Mouse (Mus musculus) gastrocnemius, adult 18-20 months (tissue): ENCODE measurements at regions not wholly inside any gene's neighbourhood (a gene's known extent, or its start where the extent isn't known, plus 50 kb on each side); places are given as distances from the start of the nearest gene placed in this dataset.

Experiments
- DNase-seq: peaks from one replicate; pipeline ENCODE4 v3.0.0; 2021; ENCODE audit warnings: low spot score

DNA sequence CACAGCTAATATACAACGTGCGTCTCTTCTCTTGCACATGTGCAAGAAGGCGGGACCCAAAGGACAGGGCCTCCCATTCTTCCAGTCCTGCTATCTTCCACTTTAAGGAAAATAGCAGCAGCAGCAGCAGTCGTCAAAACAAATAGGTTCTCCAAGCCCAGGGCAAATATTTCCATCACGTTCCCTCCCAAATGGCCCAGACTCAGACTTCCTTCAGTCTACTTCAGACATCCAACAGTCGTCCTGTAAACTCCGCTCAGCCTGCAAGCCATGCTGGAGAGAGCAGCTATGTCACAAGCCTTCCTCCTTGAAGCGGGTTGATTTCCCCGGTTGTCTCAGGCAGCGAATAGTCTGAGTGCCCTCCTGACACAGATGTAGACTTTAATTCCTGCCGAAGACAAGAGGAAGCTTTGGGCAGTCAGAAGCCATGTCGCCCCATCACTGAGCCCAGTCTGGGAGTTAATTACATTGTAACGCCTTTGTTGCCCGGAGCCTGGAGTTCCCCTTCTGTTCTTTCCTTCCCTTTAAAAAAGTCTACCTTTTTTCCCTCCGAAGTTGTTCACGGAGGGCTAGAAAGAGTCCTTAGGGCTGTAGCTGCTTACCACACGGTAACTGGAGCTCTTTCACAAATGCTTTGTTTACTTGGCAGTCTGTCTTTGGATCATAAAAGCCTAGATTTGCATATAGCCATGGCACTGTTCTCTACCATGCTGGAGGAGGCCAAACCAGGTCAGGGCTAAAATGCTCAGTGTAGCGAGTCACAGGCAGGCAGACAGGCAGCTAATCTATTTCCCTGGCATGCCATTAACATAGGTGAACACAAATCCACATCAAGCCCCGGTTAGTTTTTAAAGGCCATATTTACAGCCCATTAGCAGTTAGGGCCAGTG is 236.7 kb downstream of the Gm10260 start:
- no peak for DNase-seq

DNA sequence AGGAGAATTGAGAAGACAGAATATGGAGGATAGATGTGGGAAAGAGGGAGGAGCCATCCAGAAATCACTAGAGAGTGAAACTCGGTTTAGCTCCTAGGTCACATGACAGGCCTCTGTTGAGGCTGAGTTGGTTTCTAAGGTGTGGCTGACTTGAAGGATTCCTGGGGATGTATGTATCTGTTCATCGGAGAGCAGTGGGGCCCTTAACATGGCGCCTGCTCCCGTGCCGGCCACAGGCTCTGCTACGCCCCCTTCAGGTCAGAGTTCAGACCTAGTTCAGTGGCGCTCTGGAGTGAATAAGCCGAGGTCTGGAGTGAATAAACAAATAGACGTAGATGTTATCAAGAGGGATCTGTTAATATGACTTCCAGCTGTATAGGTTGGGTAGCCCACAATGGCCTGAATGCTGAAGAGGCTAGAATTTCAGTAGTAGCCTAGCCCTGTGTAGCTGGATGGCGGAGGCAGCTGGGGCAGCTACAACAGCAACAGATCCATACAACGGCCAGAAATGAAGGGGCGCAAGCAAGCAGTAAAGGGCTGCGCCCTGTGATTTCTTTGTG is 239.4 kb downstream of the Gm10260 start:
- no peak for DNase-seq

DNA sequence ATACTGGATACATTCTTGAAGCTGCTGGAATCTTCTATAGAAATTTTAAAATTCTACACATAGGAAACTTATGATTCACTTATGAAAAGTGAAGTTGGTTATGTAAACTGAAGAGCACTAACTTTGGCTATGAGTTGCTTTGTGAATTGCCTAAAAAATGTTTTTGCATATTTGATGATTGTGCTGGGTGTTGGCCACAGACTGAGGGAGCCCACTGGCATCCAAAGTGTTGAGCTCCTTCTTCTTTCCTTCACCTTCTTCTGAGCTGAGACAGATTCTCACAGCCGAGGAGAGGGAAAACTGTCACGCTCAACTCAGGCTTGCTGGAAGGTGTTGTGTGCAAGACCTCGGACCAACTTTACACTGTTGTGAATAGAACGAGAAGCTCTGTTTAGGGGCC is 243.7 kb downstream of the Gm10260 start:
- no peak for DNase-seq

DNA sequence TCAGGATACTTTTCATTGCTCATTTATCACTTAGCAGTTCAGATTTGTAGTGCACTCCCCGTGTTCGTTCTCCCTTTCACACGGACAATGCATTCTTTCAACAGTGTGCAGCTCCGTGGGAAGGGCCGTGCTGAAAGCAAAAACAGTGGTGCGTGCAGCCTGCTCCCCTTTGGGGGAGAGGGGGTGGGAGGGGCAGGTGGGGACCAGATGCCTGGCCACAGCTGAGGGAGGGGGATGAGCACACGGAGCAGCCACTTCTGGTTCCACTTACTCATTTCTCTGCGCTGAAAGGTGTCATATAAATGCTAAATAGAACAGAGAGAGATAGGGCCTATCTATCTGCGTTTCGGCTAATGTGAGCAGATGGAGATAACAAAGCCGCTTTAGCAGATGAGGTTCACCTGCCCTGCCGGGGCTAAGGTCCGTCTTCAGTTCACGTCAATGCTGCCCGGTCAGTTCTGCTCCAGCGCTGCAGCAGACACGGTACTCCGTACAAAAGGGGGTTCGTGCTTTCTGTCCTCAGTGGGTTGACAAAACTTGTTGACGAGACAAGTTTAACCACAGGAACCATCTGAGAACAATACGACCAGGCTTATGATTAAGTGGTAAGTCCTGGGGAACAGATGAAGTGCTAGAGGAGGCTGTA is 245.9 kb downstream of the Gm10260 start:
- DNase-seq: no peak

DNA sequence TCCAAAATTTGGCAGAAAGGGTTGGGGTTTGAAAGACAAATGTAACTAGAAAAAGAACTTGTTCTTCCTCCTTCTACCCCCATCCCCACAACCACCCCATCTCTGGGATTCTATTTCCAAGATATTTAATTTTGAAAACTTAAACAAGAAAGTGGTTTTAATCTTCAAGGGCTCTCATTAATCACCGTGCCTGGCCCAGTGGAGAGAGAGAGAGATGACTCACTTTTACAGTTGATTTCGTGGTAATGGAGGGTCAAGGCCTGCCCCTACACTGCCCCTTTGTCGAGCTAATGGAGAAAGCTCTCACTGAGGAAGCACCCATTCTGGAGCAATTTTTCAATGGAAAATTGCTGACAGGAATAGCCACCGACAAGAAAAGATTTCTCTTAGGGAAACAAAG is 247.9 kb downstream of the Gm10260 start:
- no peak for DNase-seq

DNA sequence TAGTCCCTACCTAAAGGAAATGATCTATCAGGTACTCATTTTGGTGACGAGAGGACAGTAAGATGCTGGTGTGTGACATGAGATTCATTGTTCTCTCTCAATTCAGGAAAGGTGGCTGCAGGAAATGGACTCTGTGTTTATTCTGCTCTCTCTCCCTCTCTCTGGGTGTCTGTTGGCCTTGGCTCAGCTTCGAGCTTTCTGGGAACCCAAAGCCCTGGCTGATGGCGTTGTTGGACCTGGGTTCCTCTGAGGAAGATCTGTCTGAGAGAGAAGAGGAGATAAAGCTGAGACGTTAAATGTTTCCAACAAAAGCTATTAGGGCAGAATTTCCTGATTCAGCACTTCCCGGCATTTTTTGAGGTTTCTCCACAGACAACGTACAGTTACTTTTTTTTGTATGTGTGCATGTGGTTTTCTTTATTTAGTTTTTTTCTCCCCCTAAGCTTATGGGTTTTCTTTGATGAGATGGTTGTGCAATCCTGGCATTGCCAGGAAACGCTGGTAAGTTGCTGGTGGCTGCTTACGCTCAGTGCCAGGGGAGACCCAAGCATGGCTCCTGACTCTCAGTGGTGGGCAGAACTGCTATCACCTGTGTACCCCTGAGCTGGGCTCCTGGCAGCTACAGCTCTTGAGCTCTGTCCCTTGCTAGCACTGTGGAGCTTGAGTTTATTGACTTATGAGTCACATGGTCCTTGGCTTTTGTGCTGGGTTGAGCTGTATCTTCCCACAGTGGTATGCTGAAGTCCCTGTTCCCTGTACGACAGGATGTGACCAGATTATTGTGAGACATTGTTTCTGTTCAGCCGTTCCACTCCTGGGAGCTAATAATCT is 249.8 kb downstream of the Gm10260 start:
- DNase-seq: no peak

DNA sequence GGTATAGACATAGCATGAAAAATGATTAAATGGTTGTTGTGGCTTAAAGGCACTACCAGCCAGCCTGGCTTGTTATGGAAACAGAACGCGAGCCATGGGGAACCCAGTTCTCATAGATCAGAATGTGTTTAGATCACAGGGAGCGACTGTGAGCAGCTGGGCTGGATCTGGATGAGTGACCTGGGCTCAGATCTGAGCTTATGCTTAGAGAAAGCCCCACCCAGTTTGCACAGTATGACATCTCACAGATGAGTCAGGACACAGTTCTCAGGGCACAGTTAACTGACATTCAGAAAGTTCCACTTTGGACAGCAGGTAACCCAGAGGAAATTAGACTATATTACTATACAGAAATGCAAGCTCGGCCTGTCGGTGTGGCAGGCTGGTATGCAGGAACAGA is 255.5 kb downstream of the Gm10260 start:
- no peak for DNase-seq

DNA sequence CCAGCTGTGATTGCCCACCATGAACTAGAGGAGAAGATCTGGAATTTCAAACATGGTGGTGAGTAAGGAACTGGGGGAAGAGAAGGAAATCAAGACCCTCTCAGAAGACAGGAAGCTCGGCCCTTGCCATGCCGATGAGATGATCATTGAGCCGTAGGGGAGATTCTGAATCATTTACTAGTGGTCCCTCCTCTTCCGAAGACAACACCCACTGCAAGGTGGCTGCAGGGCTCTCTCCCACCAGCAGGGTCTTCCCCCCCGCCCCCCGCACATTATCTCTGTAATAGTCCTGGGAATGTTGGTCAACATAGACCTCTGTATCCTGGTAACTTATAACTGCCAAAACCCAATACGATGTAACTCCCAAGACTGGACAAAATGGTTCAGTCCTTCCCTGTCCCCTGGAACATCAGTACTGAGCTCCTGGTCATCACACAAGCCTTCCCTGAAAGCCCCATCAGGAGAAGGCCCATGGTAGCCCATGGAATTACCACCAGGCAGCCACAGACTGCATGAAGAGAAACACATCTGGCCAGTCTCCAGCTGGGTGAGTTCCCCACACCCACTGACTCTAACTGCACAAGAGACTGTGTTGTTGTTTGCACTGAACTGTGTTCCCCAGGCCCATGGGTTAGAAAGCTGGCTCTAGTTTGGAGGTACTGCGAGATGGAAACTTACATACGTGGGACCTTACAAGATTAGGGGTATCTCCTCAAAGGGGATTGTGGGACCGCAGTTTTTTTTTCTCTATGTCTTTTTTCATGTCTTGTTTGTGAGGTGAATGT is 256.3 kb downstream of the Gm10260 start:
- no peak for DNase-seq

DNA sequence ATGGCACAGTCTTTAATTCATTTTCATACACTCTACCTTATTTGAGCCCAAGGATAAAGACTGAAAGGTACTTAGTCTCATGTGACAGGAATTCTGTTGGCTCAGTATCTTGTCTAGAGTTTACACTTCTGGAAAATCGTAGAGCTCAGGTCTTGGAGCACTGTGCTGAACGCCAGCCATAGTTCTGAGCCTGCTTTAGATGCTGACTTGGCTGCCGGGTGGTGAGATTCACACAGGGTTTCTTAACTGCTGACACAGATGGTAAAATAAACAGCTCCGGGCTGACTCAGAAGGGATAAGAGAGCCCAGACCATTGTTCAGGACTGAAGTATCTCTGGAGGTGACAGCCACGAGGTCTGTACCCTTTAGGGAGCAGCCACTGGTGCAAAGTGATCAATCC is 257.0 kb downstream of the Gm10260 start:
- DNase-seq: no peak

DNA sequence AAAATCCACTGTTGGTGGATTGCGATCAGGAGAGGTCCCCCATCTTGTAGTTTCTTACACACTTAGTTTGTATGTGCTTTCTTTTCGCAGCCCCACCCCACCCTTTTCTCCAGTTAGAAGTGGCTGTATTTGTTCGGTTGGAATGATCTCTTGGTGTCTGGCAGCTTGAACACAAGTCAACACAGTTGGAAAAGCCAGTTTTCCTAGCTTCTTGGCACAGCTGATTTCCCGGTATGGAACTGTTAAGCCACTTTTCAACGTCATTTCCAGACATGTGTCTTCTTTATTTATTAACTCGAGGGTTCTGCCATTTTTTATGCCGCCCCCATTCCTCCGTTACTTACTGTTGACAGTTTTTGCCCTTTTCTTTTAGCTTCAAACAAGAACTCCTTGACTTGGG is 259.2 kb downstream of the Enc1 start:
- no peak for DNase-seq

DNA sequence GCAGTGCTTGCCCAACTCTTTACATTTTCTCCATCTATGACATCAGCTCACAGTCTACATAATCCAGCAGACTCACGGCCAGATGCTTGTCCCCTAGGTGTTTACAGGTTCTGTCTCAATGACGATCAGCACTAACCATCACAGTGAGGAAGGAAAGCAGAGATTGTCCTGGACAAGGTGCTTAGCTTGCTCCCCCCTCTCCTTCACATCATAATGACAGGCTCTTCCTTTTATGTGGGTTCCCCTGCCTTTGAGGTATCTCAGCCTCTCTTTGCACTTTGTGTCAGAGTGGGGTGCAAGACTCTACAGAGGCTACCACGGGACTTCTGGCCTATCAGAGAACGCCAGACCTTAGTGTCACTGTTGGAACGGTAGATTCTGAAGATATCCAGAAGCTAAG is 258.1 kb downstream of the Enc1 start:
- no peak for DNase-seq

DNA sequence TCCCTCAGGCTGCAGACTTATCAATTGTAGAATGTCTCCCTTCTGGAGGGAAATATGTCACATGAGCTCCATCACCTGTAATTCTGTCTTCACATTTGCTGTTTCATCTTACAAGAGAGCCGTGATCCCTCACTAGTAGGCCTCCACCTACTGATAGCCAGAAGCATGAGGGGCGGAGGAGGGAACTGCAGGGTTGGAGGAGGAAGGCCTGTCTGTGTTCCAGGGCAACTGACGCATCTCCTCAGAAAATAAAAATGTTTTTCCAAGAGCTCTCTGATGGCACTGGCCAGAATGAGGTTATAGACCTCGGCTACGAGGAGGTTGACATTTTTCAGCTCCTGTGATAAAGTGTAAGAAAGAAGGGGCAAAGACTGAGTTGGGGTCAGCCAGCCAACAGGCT is 257.0 kb downstream of the Enc1 start:
- no peak for DNase-seq

DNA sequence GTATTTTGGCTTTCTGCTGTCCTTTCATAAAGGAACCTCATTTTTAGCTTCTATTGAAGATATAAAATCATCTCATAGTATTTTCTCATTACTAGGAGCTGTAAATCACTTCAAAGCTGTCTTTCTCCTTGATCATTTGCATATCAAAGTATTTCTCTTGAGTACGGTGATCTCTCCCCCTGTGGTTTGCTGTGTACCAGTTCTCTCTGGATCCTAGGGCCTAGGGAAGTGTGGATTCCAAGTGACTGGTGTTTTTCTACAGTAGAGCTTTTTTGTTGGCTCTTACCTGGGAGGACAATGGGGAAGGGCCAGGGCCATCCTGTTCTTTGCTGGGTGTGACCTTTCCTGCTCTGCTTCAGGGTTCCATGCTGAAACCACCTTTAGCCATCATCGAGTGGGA is 253.9 kb downstream of the Enc1 start:
- DNase-seq: no peak

DNA sequence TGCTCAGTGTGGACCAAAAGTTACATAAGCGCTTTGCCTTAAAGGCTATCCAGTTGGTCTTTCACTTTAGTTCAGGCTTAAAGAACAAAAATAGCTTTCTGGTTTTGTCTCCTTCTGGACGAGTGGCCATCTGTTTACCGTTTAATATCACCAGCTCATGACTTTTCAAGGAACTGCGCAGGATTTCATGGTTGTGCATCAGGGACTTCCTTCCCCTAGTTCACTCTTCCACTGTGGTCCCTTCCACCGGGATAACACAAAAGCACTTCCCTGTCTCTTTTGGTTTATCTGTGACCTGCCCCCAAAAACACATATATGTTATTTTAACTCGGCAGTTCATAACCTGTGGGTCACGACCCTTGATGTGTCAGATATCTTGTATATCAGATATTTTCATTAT is 252.9 kb downstream of the Enc1 start:
- DNase-seq: no peak

DNA sequence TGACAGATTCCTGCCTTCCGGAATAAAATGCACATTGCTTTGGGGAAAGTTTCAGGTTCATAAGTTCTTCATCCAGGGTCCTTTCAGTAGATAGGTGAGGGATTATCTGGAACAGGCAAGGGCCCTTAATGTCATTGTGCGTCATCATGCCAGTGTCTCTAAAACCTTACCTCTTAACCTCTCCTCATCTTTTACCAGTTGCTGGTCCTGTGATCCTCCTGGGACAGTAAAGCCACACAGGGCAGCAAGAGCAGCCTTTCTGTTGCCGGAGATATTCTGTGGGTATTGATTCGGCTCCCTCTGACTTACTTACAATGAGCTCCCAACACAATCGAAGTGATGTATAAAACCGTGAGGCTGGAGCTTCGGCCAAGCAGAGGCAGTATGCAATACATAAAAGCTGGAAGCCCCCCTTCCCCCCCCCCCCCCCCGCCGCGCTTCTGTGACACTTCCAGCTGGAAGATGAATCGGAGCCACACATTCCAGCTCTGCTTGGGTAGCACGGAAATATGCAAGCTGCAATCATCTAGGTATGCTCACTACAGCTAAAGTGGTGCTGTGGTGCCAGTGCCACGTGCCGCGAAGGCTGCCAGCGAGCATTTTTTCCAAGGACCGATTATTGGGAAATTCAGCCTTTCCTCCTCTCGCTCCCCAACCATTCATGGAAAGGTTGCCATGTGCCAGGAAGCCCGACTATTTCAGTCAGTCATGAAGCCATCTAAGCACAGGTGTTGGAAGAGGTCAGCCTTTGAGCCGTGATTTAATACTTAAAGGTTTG is 252.2 kb downstream of the Enc1 start:
- no peak for DNase-seq

DNA sequence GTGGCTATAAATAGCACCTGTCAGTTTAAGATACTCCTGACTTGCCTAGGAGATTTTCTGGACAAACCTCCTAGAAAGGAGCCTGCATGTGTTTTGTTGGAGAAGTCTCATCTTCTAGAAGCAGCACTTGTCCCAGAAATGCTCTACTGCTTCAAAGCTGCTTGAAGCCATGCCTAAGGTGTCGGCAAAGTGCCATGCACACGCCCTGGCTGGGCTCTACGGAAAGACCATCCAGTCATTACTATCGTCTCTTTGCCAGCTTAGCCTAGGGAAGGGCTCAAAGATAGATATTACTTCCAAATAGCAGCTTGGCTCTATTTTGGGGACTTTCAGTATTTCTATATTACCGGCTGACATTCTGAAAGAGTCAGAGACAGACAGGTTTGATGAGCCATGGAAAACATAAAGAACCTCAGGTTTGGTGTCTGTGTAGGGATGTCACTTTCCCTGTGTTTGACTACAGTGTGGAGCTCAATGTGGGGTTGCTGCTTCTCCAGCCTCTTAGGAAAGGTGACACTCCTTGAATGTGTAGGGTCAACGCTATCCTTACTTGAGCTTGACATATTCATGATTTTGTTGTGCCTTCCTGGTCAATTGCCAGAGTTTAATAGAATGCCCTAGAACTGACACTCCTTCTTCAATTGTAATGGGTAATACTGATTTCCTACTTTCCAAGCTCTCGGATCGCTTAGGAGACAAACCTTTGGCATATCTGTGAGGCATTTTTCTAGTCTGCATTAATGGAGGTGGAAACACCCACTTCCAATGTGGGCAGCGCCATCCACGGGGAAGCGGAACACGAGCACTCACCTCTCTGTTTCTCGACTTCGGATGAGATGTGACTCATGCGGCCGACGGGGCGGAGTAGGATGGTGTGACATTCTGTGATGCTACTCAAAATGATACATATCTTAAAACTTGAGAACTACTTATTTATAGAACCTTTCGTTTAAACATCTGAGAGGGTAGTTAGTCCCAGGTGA is 251.3 kb downstream of the Enc1 start:
- DNase-seq: no peak

DNA sequence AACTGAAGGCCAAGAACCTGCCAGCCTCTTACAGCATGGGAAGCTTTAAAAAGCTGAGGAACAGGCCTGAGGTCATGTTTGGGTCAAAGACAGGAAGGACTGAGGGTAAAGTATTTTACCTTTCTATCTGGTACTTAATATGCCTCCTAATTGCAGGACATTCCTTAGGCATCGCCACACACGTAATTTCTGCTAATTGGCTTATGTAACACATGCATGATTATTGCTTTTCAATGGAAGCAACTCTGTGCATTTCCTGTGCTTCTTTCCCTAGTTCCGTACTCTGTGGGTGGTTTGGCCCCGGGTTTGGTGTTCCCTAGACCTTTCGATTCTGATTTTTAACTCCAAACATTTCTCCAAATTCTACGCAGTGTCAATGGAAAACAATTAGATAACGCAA is 249.2 kb downstream of the Enc1 start:
- DNase-seq: no peak

DNA sequence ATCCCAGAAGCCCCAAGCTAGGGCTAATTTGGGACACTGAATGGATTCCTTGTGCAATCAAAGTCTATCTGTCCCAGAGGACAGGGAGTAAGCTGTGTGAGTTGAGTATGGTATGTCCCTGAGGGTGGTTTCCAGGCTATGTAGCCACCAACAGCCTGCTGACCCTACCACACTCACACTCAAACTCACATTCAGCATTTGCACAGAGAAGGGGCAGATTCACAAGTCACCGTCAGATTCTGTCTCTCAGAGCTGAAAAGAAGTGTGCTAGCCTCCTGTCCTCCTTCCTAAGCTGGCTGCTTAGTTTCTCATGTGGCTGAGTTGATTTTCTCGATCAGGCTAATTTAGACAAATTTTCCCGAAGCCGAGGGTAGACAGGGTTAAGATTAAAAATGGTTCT is 248.8 kb downstream of the Enc1 start:
- no peak for DNase-seq

DNA sequence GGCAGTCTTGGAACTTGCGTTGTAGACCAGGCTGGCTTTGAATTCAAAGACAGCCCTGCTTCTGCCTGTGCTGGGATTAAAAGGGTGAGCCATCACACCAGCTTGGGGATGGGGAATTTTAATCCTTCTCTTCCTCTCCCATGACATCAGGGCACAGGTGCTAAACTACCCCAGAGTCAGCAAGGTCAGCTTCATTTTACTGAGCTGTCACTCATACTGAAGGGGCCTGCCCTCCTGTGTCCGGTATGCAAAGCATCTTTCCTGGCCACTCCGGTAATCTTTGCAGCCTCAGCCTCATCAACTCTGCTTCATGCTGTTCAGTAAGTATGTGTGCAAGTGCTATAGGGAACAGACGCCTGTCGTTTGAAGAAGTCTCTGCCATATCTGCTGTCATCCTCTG is 248.1 kb downstream of the Enc1 start:
- no peak for DNase-seq
